Mouse (Mus musculus) midbrain, embryonic 12.5 days (tissue): ENCODE results near the gene Clps. TPM values are rescaled to one million over a fixed set of nuclear protein-coding genes. Genes with fewer than 3 reads are reported as not detected.

ENCODE experiments used
- ATAC-seq: fragments of 200-750 bp; cut with Nextera tagmentation; 2 replicates; pipeline ENCODE4 v1.8.0; 2017; ENCODE audit warnings: low read depth, moderate TSS enrichment, moderate library complexity; ENCODE audit not compliant: low FRiP score
- H3K27ac ChIP-seq: fragments of 300-500 bp; sonication (generic); replicated peaks from 2 replicates; pipeline ENCODE4 v1.5.1; 2016; ENCODE audit warnings: mild to moderate bottlenecking
- H3K27me3 ChIP-seq: fragments of 300-500 bp; sonication (generic); 2 replicates; pipeline ENCODE4 v1.6.1; 2016; ENCODE audit warnings: mild to moderate bottlenecking
- H3K36me3 ChIP-seq: fragments of 300-500 bp; sonication (generic); 2 replicates; pipeline ENCODE4 v1.6.1; 2016
- H3K4me1 ChIP-seq: fragments of 300-500 bp; sonication (generic); 2 replicates; pipeline ENCODE4 v1.6.1; 2016
- H3K4me2 ChIP-seq: fragments of 300-500 bp; sonication (generic); replicated peaks from 2 replicates; pipeline ENCODE4 v1.6.1; 2016; ENCODE audit warnings: mild to moderate bottlenecking, moderate library complexity
- H3K4me3 ChIP-seq: fragments of 300-500 bp; sonication (generic); 2 replicates; pipeline ENCODE4 v1.5.1; 2016; ENCODE audit warnings: mild to moderate bottlenecking
- H3K9ac ChIP-seq: fragments of 300-500 bp; sonication (generic); replicated peaks from 2 replicates; pipeline ENCODE4 v1.6.1; 2016; ENCODE audit warnings: mild to moderate bottlenecking, moderate library complexity
- H3K9me3 ChIP-seq: fragments of 300-500 bp; sonication (generic); 2 replicates; pipeline ENCODE4 v1.6.1; 2016; ENCODE audit warnings: mild to moderate bottlenecking
- WGBS: fragments of 180-500 bp; shearing (Covaris S2); methylation state at CpG from one replicate; pipeline ENCODE4 v1.1.7; 2016; 5-methylcytosine and 5-hydroxymethylcytosine counted together
- polyA plus RNA-seq: library from polyadenylated mRNA; unstranded; fragments of >200 nt; fragmentation: Nextera tagmentation; extraction: Ambion mirVana; gene quantifications from 2 replicates; pipeline ENCODE4 v1.2.1, GENCODE M21; 2016

Gene Clps
- polyA plus RNA-seq: not detected in 2 replicates

DNA sequence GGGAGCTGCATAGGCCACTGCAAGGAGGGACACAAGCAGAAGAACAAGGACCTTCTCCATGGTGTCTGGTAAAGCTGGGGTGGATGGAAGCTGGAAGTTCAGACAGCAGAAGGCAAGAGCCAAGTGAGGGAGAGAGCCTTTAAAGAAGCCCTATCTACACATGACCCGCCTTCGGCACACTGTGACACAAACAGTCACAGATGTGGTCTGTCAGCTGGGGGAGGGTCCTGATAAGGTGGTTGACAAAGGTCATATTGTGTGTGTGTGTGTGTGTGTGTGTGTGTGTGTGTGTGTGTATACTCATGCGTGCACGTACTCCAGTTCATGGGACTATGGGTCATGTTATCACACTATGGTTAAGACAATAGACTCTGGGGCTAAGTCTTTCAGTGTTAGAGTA lies at the start of gene Clps:
Clps (minus strand) TSS at position 169 of the 400 bp plus-strand sequence.
- no peaks in the 10 kb centered on the region for H3K27me3 ChIP-seq
- H3K9ac ChIP-seq: no peak within 1 kb of the TSS
- no peaks in the 10 kb centered on the region for H3K36me3 ChIP-seq
- H3K4me2 ChIP-seq: no peak within 1 kb of the TSS
- no peak within 1 kb of the TSS for H3K4me3 ChIP-seq
- 86% methylated on average over 4 of the region's 4 CpGs for WGBS
- no peak within 1 kb of the TSS for H3K27ac ChIP-seq
- peaks cover 12% of the 10 kb centered on the region for H3K4me1 ChIP-seq
- H3K9me3 ChIP-seq: no peaks in the 10 kb centered on the region
- ATAC-seq: no peak

GRCm38 (mm10) chr17:28609543-28609942 lies 49.0 kb upstream of the Clps start:
- H3K4me2 ChIP-seq: no peak overlapping the region
- no peaks in the 10 kb centered on the region for H3K27me3 ChIP-seq
- H3K27ac ChIP-seq: no peak overlapping the region
- no peaks in the 10 kb centered on the region for H3K9me3 ChIP-seq
- H3K36me3 ChIP-seq: peaks cover 38% of the 10 kb centered on the region
- H3K9ac ChIP-seq: no peak overlapping the region
- no peaks in the 10 kb centered on the region for H3K4me1 ChIP-seq
- 83% methylated on average over 3 of the region's 3 CpGs for whole genome bisulfite sequencing
- no peak for ATAC-seq
- no peak overlapping the region for H3K4me3 ChIP-seq

DNA sequence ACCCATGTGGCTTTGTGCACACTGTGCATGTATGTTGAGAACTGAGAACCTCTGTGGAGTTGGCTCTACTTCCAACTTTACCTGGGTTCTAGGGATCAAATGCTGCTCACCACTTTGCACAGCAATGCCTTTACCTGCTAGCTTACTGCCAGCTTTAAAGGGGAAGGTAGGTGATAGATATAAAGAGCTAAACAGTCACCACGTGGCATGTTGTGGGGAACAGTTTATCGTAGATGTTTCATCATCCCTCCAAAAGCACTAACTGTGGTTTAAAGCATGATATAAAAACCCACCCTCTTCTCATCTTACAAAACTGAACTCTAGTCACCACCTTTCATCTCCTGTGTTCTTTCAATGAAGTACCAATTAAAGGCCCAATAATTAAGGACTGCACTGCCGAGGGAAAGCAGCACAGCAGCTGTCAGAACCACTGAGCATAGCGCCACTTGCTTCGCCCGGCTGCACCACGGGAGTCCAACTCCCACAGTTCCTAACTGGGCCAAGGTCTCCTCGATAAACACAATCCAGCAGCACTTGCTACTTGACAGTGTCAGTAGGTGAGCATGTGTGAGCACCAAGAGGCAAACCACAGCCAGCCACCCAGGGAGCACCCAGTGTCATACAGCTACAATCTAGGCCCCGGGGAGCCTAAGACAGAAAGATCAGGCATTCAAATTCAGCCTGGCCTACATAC lies 41.1 kb upstream of the Clps start:
- H3K9ac ChIP-seq: no peak overlapping the region

GRCm38 (mm10) chr17:28600780-28601179 lies 40.2 kb upstream of the Clps start:
- H3K4me1 ChIP-seq: no peaks in the 10 kb centered on the region
- H3K4me2 ChIP-seq: no peak overlapping the region
- no peak for ATAC-seq
- no peaks in the 10 kb centered on the region for H3K9me3 ChIP-seq
- WGBS: 93% methylated on average over 5 of the region's 5 CpGs
- H3K27ac ChIP-seq: no peak overlapping the region
- peaks cover 89% of the 10 kb centered on the region for H3K36me3 ChIP-seq
- no peaks in the 10 kb centered on the region for H3K27me3 ChIP-seq
- H3K9ac ChIP-seq: no peak overlapping the region
- H3K4me3 ChIP-seq: no peak overlapping the region

More for the DNA sequence above, 41.1 kb upstream of the Clps start:
- Histone ChIP-seq H3K27me3 (no peaks in the 10 kb centered on the region), H3K4me2 (no peak overlapping the region), H3K9me3 (no peaks in the 10 kb centered on the region), H3K4me1 (no peaks in the 10 kb centered on the region), H3K36me3 (peaks cover 89% of the 10 kb centered on the region), H3K4me3 (no peak overlapping the region), H3K27ac (no peak overlapping the region)
- no peak for ATAC-seq
- WGBS: 88% methylated on average over 9 of the region's 9 CpGs

GRCm38 (mm10) chr17:28593965-28594364 lies 33.4 kb upstream of the Clps start:
- Histone ChIP-seq H3K27ac (no peak overlapping the region; the same call in 1 of the 2 replicates), H3K4me3 (no peak overlapping the region), H3K36me3 (peaks cover 92% of the 10 kb centered on the region), H3K27me3 (no peaks in the 10 kb centered on the region), H3K9me3 (no peaks in the 10 kb centered on the region), H3K4me2 (no peak overlapping the region), H3K9ac (no peak overlapping the region), H3K4me1 (no peaks in the 10 kb centered on the region)
- ATAC-seq: no peak
- 83% methylated on average over 4 of the region's 4 CpGs for WGBS

DNA sequence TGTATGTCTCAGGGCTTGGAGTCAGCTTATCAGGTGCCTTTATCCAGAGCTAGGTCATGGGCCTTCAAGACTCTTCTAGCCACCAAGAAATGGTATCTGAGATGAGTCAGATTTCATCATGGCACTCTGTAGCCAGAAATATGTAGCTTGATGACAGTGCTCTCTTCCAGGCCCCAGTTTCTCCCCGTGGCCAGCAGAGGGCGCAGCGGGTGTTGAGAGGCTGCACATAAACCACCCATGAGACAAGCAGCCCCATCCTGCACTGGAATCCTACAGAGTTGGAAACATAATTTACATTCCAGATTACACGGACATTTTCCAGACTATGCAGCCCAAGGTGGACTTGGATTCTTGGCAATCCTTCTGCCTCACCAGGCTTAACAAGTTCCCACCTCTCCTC lies 32.4 kb upstream of the Clps start:
- H3K9ac ChIP-seq: no peak overlapping the region
- H3K36me3 ChIP-seq: peaks cover 94% of the 10 kb centered on the region
- H3K4me3 ChIP-seq: no peak overlapping the region
- H3K9me3 ChIP-seq: no peaks in the 10 kb centered on the region
- no peak overlapping the region for H3K4me2 ChIP-seq
- H3K27ac ChIP-seq: no peak overlapping the region
- H3K27me3 ChIP-seq: no peaks in the 10 kb centered on the region
- ATAC-seq: no peak
- H3K4me1 ChIP-seq: no peaks in the 10 kb centered on the region
- 30% methylated on average over 4 of the region's 4 CpGs for WGBS

- Histone ChIP-seq H3K4me1 (no peaks in the 10 kb centered on the region), H3K9me3 (no peaks in the 10 kb centered on the region), H3K27me3 (no peaks in the 10 kb centered on the region), H3K36me3 (peaks cover 91% of the 10 kb centered on the region), H3K9ac (no peak overlapping the region), H3K4me3 (no peak overlapping the region), H3K4me2 (no peak overlapping the region), H3K27ac (no peak overlapping the region)
- 95% methylated on average over 5 of the region's 5 CpGs for WGBS
- no peak for ATAC-seq
These were observed 30.9 kb upstream of the Clps start for GRCm38 (mm10) chr17:28591476-28591875.

- no peak overlapping the region for H3K27ac ChIP-seq
- no peak overlapping the region for H3K4me3 ChIP-seq
- peaks cover 82% of the 10 kb centered on the region for H3K36me3 ChIP-seq
- H3K9ac ChIP-seq: no peak overlapping the region
- no peaks in the 10 kb centered on the region for H3K27me3 ChIP-seq
- no peaks in the 10 kb centered on the region for H3K4me1 ChIP-seq
- no peak overlapping the region for H3K4me2 ChIP-seq
- no peak for ATAC-seq
- H3K9me3 ChIP-seq: no peaks in the 10 kb centered on the region
- 89% methylated on average over 3 of the region's 3 CpGs for WGBS
These were observed 30.0 kb upstream of the Clps start for GRCm38 (mm10) chr17:28590596-28590995.

- H3K4me2 ChIP-seq: no peak overlapping the region
- no peak for ATAC-seq
- H3K9ac ChIP-seq: no peak overlapping the region
- H3K27ac ChIP-seq: no peak overlapping the region
- H3K4me3 ChIP-seq: no peak overlapping the region
- H3K36me3 ChIP-seq: peaks cover 65% of the 10 kb centered on the region
- H3K9me3 ChIP-seq: no peaks in the 10 kb centered on the region
- 91% methylated on average over 2 of the region's 2 CpGs for WGBS
- H3K27me3 ChIP-seq: no peaks in the 10 kb centered on the region
- H3K4me1 ChIP-seq: no peaks in the 10 kb centered on the region
These were observed 28.0 kb upstream of the Clps start for GRCm38 (mm10) chr17:28588591-28588990.

DNA sequence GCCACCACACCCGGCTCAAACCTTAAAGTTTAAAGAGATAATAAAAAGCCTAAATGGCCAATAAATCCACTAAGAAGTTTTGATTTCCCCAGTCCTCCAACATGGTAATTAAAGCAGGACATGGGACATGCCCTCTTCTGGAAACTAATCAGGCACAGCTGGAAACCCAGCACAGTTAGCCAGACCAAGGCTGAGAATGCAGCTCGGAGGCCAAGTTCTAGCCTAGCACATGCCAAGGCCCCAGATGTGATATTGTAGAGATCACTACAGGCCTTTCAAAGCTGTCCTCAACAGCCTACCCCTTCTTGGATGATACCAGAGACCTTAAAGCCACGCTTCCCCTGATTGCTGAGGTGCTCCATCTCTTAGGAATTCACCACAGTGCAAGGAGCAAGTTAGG lies 25.9 kb upstream of the Clps start:
- H3K4me2 ChIP-seq: no peak overlapping the region
- no peak overlapping the region for H3K4me3 ChIP-seq
- H3K4me1 ChIP-seq: no peaks in the 10 kb centered on the region
- no peaks in the 10 kb centered on the region for H3K9me3 ChIP-seq
- no peak overlapping the region for H3K27ac ChIP-seq
- no peaks in the 10 kb centered on the region for H3K27me3 ChIP-seq
- H3K36me3 ChIP-seq: peaks cover 44% of the 10 kb centered on the region
- no peak for ATAC-seq
- no peak overlapping the region for H3K9ac ChIP-seq
- WGBS: 92% methylated on average over 3 of the region's 3 CpGs

- Histone ChIP-seq H3K4me1 (peaks cover 5% of the 10 kb centered on the region; the same call in 1 of the 2 replicates), H3K36me3 (no peaks in the 10 kb centered on the region), H3K4me2 (no peak overlapping the region), H3K9ac (no peak overlapping the region), H3K9me3 (no peaks in the 10 kb centered on the region), H3K4me3 (no peak overlapping the region), H3K27me3 (0 out of 2 replicates have a peak, but pooled peaks cover 4% of the 10 kb centered on the region), H3K27ac (no peak overlapping the region)
- WGBS: 57% methylated on average over 2 of the region's 2 CpGs
- ATAC-seq: no peak
These were observed 20.5 kb upstream of the Clps start for GRCm38 (mm10) chr17:28581056-28581455.

- Histone ChIP-seq H3K36me3 (no peaks in the 10 kb centered on the region), H3K27me3 (0 out of 2 replicates have a peak, but pooled peaks cover 8% of the 10 kb centered on the region), H3K27ac (no peak overlapping the region), H3K4me1 (peaks cover 10% of the 10 kb centered on the region), H3K9ac (no peak overlapping the region), H3K4me3 (no peak overlapping the region), H3K4me2 (no peak overlapping the region), H3K9me3 (no peaks in the 10 kb centered on the region)
- ATAC-seq: no peak
- 4% methylated on average over 9 of the region's 9 CpGs for WGBS
These were observed 19.8 kb upstream of the Clps start for GRCm38 (mm10) chr17:28580396-28580795.
